Mouse (Mus musculus) hematopoietic stem cell, adult 5-6 weeks (primary cell): ENCODE measurements at regions not wholly inside any gene's neighbourhood (a gene's known extent, or its start where the extent isn't known, plus 50 kb on each side); places are given as distances from the start of the nearest gene placed in this dataset.

Source experiments
- ATAC-seq, 2 experiments: fragments of 125-278 bp in 1 of 2; replicated peaks in 1 of 2; 2 replicates each; pipeline ENCODE4 v1.8.0; 2016 to 2017; ENCODE audit warnings: inconsistent platforms in 2 of 2, mild to moderate bottlenecking in 2 of 2, moderate number of reproducible peaks in 2 of 2, low read depth in 1 of 2, moderate TSS enrichment in 1 of 2; ENCODE audit not compliant: low FRiP score in 2 of 2, poor library complexity in 2 of 2, severe bottlenecking in 2 of 2, insufficient read depth in 1 of 2, low TSS enrichment in 1 of 2

DNA sequence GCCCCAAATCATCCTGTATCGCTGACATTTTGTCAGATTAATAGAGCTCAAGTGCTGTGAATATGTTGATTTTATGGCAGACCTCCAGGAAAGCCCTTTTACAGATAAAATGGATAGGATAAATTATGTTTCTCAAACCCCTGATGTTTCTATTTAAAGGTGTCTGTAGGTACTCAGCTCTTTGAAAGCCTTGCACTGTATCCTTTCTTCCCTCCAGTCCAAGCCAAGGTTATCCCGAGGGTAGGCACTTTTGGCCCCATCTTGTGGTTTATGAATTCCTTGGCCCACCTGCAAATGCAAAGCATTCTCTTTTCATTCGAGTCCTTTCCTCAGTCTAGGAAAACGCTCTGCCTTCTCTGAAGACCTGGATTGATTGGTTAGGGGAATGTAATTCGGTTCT, 139.2 kb upstream of the Kcnj16 start:
- ATAC-seq: no peak

DNA sequence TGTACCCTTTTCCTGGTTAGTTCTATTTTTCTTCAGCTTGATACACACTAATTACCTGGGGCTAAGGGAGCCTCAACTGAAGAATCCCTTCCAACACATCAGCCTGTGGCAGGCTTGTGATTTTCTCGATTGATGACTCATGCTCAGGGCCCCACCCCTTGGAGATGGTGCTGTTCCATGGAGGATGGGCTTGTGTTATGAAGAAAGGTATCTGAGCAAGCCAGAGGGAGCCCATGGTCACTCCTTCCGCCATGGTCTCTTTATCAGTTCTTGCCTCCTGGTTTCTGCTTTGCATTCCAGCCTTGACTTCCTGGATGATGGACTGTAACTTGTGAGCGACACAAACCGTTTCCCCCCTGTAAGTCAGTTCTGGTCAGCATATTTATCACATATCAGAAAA, 131.1 kb upstream of the Kcnj16 start:
- no peak for ATAC-seq

DNA sequence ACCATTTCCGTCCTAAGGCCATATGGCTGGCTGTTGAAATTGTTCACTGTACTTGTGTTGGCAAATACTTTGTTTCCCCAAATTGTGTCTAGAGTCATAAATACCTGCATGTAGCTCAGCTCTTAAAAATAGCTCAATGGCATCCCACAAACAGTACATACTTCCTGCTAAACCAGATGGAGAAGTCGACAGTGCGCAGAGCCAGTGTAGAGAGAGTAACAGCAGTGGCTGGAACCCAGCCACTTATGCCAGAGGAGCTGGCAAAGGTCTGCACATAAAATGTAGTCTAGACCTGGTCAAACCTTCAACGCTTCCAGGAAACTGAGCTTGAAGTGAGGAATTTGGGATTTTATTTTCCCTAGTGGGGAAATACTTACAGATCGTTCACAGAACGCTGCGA, 128.5 kb upstream of the Kcnj16 start:
- ATAC-seq: peak; percentile 80 to 89

DNA sequence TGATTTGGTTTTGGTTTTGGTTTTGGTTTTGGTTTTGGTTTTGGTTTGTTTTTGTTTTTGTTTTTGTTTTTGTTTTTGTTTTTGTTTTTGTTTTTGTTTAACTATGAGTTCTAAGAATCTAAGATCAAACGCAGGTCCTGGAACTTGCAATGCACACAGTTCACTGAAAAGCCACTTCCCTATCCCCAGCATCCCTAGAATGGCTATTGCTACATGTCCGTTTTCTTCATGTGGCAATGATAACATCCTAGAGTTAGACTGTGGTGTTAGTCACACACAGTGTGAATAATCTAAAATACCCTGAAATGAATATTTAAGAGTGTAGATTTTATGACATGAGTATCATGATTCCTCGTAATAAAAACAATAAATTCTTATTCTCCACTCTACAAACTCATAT, 99.5 kb upstream of the Kcnj16 start:
- no peak for ATAC-seq

DNA sequence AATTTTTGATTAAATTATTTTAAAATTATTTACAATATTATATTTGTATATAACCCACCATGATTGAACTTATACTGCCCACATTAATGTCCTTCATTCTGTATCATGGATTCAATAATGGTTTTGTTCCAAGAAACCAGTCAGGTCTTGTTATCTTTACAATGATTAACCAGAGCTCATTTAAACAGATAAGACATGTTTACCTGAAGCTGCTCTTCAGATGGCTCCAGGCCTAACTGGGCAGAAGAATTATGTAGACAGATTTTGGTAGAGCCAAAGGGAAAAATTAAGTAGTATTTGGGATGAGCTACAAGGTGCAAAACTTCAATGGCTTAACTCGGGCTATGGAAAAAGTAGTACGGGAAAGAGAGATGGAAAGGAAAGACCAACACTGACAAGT, 97.7 kb upstream of the Kcnj16 start:
- no peak for ATAC-seq

DNA sequence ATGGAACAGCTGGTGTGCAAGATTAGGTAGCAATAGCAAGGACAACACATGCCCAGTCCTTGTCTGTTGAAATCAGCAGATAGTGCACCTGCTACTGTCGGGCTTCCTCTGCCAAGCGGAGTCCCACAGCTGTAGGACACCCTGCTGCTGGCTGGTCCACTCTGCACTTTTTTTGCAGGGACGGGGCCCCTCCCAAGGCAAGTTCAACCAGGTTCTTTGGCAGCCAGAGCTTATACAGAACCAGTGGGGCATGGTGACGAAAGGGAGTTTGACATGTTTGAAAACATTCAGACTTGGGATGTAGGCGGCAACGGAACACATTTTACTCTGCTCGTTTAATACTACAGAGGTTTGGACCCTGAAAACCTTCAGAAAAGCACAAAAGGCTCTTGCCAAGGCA, 93.2 kb upstream of the Kcnj16 start:
- ATAC-seq: no peak

DNA sequence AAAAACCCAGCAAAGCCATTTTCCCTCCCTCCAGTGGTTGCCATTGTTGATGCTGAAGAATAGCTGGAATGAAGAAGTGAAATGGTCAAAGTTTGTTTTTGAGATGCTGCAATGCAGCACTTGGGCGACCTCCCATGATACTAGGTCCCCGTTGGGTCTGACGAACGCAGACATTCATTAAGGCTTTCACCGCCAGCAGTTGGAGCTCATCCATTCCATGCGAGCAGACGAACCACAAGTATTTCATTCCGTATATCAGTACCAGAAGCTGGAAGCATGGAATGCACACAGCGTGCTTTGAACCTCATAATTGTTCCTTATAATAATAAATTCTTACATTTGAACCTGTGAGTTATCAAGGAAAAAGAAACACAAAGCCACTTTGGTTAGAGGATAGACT, 86.9 kb upstream of the Kcnj16 start:
- no peak for ATAC-seq

DNA sequence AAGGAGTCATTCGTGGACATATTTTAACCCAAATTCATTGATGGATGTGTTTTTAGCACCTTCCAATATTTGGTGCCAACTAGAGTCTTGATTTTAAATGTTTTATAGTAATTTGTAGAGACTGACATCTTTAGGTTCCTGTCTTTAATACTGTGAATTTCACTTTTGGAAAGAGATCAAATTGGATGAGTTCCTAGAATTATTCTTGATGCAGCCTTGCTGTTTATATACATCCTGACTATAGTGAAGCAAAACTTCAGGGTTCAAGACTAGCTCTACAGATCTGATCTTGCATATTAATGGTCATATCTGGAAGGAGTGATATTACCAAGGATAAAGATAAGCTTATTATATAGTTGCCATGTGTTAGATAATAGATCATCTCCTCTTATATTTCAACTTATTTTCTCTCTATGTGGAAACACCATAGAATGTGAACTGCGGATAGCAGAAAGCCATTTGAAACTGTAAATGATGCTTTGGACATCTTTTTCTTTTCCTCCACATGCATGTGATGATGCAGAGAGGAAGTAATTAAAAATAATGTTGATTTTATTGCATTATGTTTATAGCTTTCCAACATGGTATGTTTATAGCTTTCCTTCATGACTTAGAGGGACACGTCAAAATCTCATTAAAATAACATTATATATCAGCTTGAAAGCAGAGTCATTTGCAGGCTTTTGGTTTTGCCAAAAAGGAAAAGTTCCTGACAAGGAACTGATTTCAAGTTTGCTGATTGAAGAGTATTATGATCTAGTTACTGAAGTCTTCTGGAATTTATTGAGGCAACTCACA, 78.3 kb upstream of the Kcnj16 start:
- ATAC-seq: no peak

DNA sequence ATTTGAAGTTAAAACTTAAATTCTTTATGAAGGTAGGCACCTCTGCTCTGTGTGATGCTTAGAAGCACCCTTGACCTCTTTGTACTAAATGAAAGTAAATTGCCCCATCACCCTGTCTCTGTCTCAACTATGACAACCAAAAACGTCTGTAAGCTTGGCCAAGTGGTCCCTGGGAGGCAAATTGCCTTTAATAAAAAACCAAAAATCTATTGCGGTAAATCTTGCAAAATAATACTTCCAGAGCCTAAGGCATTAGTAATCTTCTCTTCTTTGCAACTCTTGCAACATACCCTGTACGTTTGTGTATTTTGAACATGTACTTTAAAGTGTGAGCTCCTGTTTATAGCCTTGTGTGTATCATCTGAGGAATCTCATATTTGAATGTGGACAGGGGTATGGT, 77.4 kb upstream of the Kcnj16 start:
- ATAC-seq: no peak; a peak in 1 of 4 replicates

DNA sequence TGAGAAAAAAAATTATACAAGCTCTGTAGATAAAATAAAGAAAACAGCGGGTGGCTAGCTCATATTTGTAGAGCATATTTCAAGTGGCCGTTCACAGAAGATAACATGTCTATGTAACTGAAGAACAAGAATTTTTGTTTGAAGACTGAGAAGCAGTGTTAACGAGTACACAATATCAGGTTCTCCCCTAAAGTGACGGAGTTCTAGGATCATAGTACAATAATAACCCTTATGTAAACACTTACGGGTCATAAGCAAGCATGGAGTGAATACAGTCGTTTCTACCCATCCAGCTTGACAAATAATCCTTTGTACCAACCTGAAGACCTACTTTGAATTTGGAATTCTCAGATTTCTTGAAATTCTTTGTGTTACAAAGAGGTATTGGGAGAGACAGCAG, 64.9 kb upstream of the Kcnj16 start:
- ATAC-seq: no peak
